Mouse (Mus musculus) thymus, adult 2 months (tissue): ENCODE results near the gene Prr5.

Source experiments
- CTCF ChIP-seq: fragments of 200-500 bp; IDR thresholded peaks from 2 replicates; pipeline ENCODE4 v1.5.1; 2012; ENCODE audit warnings: mild to moderate bottlenecking, control low read depth, low read length, moderate library complexity, borderline replicate concordance; ENCODE audit not compliant: control insufficient read depth, poor library complexity, insufficient read depth; ENCODE audit errors: extremely low read depth
- POLR2A ChIP-seq: fragments of 200-500 bp; IDR thresholded peaks from 2 replicates; pipeline ENCODE4 v1.6.1; 2012; ENCODE audit warnings: mild to moderate bottlenecking, low read length, control low read depth, moderate library complexity; ENCODE audit not compliant: control insufficient read depth, poor library complexity, insufficient read depth; ENCODE audit errors: extremely low read depth

DNA sequence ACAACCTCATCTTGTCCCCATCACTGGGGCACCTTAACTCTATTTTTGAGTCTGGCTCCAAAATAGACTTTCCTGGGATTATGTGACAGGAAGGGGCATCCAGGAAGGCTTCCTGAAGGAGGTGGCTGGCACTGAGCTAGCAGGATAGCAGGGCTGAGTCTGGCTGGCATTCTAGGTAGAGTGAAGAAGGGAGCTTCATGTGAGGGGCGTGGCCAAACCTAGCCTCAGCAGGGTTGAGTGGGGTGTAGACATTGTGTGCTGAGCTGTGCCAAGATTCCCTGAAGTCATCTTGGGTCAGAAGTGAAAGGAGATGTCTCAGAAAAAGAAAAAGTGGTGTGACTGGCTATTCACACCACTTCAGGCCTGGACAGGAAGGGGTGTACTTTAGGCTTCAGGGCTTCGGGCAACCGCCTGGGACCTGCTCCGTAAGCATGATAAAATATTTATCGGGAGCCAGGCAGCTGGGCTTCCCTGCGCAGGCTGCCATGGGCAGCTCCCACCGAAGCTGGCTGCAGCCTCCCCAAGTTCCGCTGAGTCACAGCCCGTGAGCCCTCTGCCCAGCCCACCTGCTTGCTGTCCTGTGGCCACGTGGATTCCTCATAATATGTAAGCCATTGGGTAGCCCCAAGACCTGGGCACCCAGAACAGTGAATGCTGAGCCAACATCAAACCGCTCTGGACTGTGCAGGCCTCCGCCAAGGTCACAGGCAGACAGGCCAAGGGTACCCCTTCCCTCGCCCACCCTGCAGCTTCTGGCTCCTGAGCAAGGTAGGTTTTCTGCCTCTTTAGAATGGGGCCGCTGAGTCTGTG lies at the start of gene Prr5:
- TF ChIP-seq POLR2A = no peak
- no peak for TF ChIP-seq CTCF
